12 mouse cellular contexts compared by ENCODE assay signal in genomic region chr1:10872266-10872665, GRCm38 (mm10).
"Had no signal": no experiment of that assay in that cellular context is flagged by ENCODE, and none has a peak within 500 bp of the region (broad histone marks: within the 10 kb centered on the region; RNA-seq: fewer than 3 reads in every experiment).

No protein-coding gene starts in this region.

- H3K27me3 ChIP-seq: limb, embryonic 13.5 days; midbrain, embryonic 13.5 days; neural tube, embryonic 15.5 days had no signal

- H3K4me3 ChIP-seq: limb, embryonic 13.5 days; midbrain, embryonic 13.5 days; neural tube, embryonic 15.5 days had no signal

- DNase-seq: kidney, adult 18-20 months; kidney, postnatal 25 days; layer of hippocampus, adult 9-11 months; layer of hippocampus, postnatal 36 days; lung, adult 18-20 months; right cerebral cortex, adult 18-20 months; right cerebral cortex, postnatal 25 days; thymus, adult 18-20 months; thymus, postnatal 25 days had no signal

- ATAC-seq: midbrain, embryonic 13.5 days had no signal

- H3K36me3 ChIP-seq: limb, embryonic 13.5 days; midbrain, embryonic 13.5 days; neural tube, embryonic 15.5 days had no signal
